Mouse (Mus musculus): Measurements from ENCODE around the gene Cdh5. TPM values are rescaled to one million over a fixed set of nuclear protein-coding genes. Genes with fewer than 3 reads are reported as not detected.

Gene Cdh5
- polyA plus RNA-seq (2011; ENCODE audit: insufficient read depth, insufficient read length, low read depth, missing spikeins): 0.34 and 0.38 TPM in 2 replicates

- no peaks in the 10 kb centered on the region for H3K36me3 ChIP-seq (ENCODE audit: control insufficient read depth, insufficient read depth, low read length, poor library complexity, severe bottlenecking)
- no peak for TF ChIP-seq POLR2A (IDR thresholded peaks at IDR 0.05; ENCODE audit: insufficient read depth, low read length)
- TF ChIP-seq EP300 (IDR thresholded peaks at IDR 0.05; ENCODE audit: insufficient read depth, low read depth, low read length): no peak
- TF ChIP-seq CTCF (IDR thresholded peaks at IDR 0.05; ENCODE audit: low read depth, low read length): no peak
- no peak within 1 kb of the TSS for H3K9ac ChIP-seq (ENCODE audit: low read depth, poor library complexity, severe bottlenecking)
- no peak within 1 kb of the TSS for H3K27ac ChIP-seq (ENCODE audit: insufficient read depth, low read length)
- no peaks in the 10 kb centered on the region; the same call in 1 of the 2 replicates for H3K27me3 ChIP-seq (ENCODE audit: control insufficient read depth, insufficient read depth, low read length, poor library complexity, severe bottlenecking)
- H3K9me3 ChIP-seq (replicated peaks; ENCODE audit: control insufficient read depth, insufficient read depth, low read length, poor library complexity, severe bottlenecking): no peaks in the 10 kb centered on the region
- no peaks in the 10 kb centered on the region for H3K4me1 ChIP-seq (ENCODE audit: control insufficient read depth, insufficient read depth, low read length)
- H3K4me3 ChIP-seq (ENCODE audit: low read depth, low read length): no peak within 1 kb of the TSS
Measured at GRCm38 (mm10) chr8:104101415-104101814, at the start of gene Cdh5. Gene Cdh5 (plus strand): TSS chr8:104101625.

GRCm38 (mm10) chr8:104059922-104060321 is 41.5 kb upstream of the Cdh5 start:
- TF ChIP-seq EP300 (IDR thresholded peaks at IDR 0.05; ENCODE audit: insufficient read depth, low read depth, low read length): no peak
- TF ChIP-seq CTCF (IDR thresholded peaks at IDR 0.05; ENCODE audit: low read depth, low read length): no peak
- no peak for TF ChIP-seq POLR2A (IDR thresholded peaks at IDR 0.05; ENCODE audit: insufficient read depth, low read length)
- Histone ChIP-seq H3K4me1 (ENCODE audit: control insufficient read depth, insufficient read depth, low read length) (no peaks in the 10 kb centered on the region), H3K27ac (ENCODE audit: insufficient read depth, low read length) (no peak overlapping the region), H3K27me3 (ENCODE audit: control insufficient read depth, insufficient read depth, low read length, poor library complexity, severe bottlenecking) (no peaks in the 10 kb centered on the region), H3K36me3 (ENCODE audit: control insufficient read depth, insufficient read depth, low read length, poor library complexity, severe bottlenecking) (no peaks in the 10 kb centered on the region), H3K4me3 (ENCODE audit: low read depth, low read length) (no peak overlapping the region), H3K9ac (ENCODE audit: low read depth, poor library complexity, severe bottlenecking) (no peak overlapping the region), H3K9me3 (replicated peaks; ENCODE audit: control insufficient read depth, insufficient read depth, low read length, poor library complexity, severe bottlenecking) (no peaks in the 10 kb centered on the region)

GRCm38 (mm10) chr8:104060446-104060845 is 41.0 kb upstream of the Cdh5 start:
- Histone ChIP-seq H3K27ac (ENCODE audit: insufficient read depth, low read length) (no peak overlapping the region), H3K9me3 (replicated peaks; ENCODE audit: control insufficient read depth, insufficient read depth, low read length, poor library complexity, severe bottlenecking) (no peaks in the 10 kb centered on the region), H3K36me3 (ENCODE audit: control insufficient read depth, insufficient read depth, low read length, poor library complexity, severe bottlenecking) (no peaks in the 10 kb centered on the region), H3K9ac (ENCODE audit: low read depth, poor library complexity, severe bottlenecking) (no peak overlapping the region), H3K27me3 (ENCODE audit: control insufficient read depth, insufficient read depth, low read length, poor library complexity, severe bottlenecking) (no peaks in the 10 kb centered on the region), H3K4me1 (ENCODE audit: control insufficient read depth, insufficient read depth, low read length) (no peaks in the 10 kb centered on the region), H3K4me3 (ENCODE audit: low read depth, low read length) (no peak overlapping the region)
- TF ChIP-seq EP300 (IDR thresholded peaks at IDR 0.05; ENCODE audit: insufficient read depth, low read depth, low read length) (no peak), POLR2A (IDR thresholded peaks at IDR 0.05; ENCODE audit: insufficient read depth, low read length) (no peak), CTCF (IDR thresholded peaks at IDR 0.05; ENCODE audit: low read depth, low read length) (no peak)

GRCm38 (mm10) chr8:104061048-104061988 is 40.1 kb upstream of the Cdh5 start:
- TF ChIP-seq CTCF (IDR thresholded peaks at IDR 0.05; ENCODE audit: low read depth, low read length): no peak
- TF ChIP-seq POLR2A (IDR thresholded peaks at IDR 0.05; ENCODE audit: insufficient read depth, low read length): no peak
- TF ChIP-seq EP300 (IDR thresholded peaks at IDR 0.05; ENCODE audit: insufficient read depth, low read depth, low read length): no peak
- Histone ChIP-seq H3K4me3 (ENCODE audit: low read depth, low read length) (no peak overlapping the region), H3K4me1 (ENCODE audit: control insufficient read depth, insufficient read depth, low read length) (no peaks in the 10 kb centered on the region), H3K36me3 (ENCODE audit: control insufficient read depth, insufficient read depth, low read length, poor library complexity, severe bottlenecking) (no peaks in the 10 kb centered on the region), H3K9me3 (replicated peaks; ENCODE audit: control insufficient read depth, insufficient read depth, low read length, poor library complexity, severe bottlenecking) (no peaks in the 10 kb centered on the region), H3K27me3 (ENCODE audit: control insufficient read depth, insufficient read depth, low read length, poor library complexity, severe bottlenecking) (no peaks in the 10 kb centered on the region), H3K9ac (ENCODE audit: low read depth, poor library complexity, severe bottlenecking) (no peak overlapping the region), H3K27ac (ENCODE audit: insufficient read depth, low read length) (no peak overlapping the region)

- no peak overlapping the region for H3K4me3 ChIP-seq (ENCODE audit: low read depth, low read length)
- H3K9ac ChIP-seq (ENCODE audit: low read depth, poor library complexity, severe bottlenecking): no peak overlapping the region
- H3K4me1 ChIP-seq (ENCODE audit: control insufficient read depth, insufficient read depth, low read length): no peaks in the 10 kb centered on the region
- H3K27me3 ChIP-seq (ENCODE audit: control insufficient read depth, insufficient read depth, low read length, poor library complexity, severe bottlenecking): no peaks in the 10 kb centered on the region
- TF ChIP-seq CTCF (IDR thresholded peaks at IDR 0.05; ENCODE audit: low read depth, low read length) (no peak), EP300 (IDR thresholded peaks at IDR 0.05; ENCODE audit: insufficient read depth, low read depth, low read length) (no peak), POLR2A (IDR thresholded peaks at IDR 0.05; ENCODE audit: insufficient read depth, low read length) (no peak)
- no peaks in the 10 kb centered on the region for H3K36me3 ChIP-seq (ENCODE audit: control insufficient read depth, insufficient read depth, low read length, poor library complexity, severe bottlenecking)
- no peaks in the 10 kb centered on the region for H3K9me3 ChIP-seq (replicated peaks; ENCODE audit: control insufficient read depth, insufficient read depth, low read length, poor library complexity, severe bottlenecking)
- H3K27ac ChIP-seq (ENCODE audit: insufficient read depth, low read length): no peak overlapping the region
Measured at GRCm38 (mm10) chr8:104061989-104062820, 39.2 kb upstream of the Cdh5 start.
